Mouse (Mus musculus): ENCODE data around the gene Rhoc. TPM values are rescaled to one million over a fixed set of nuclear protein-coding genes. Genes with fewer than 3 reads are reported as not detected.
"Not testable (repeated sequence)": the region's sequence is repeated elsewhere in the genome, so short reads cannot be mapped to it uniquely, and the experiment has no call there.

The Rhoc gene
- total RNA-seq, 4 experiments from 2014 or later: 27.8 to 37.9 (median 30.3) TPM

DNA sequence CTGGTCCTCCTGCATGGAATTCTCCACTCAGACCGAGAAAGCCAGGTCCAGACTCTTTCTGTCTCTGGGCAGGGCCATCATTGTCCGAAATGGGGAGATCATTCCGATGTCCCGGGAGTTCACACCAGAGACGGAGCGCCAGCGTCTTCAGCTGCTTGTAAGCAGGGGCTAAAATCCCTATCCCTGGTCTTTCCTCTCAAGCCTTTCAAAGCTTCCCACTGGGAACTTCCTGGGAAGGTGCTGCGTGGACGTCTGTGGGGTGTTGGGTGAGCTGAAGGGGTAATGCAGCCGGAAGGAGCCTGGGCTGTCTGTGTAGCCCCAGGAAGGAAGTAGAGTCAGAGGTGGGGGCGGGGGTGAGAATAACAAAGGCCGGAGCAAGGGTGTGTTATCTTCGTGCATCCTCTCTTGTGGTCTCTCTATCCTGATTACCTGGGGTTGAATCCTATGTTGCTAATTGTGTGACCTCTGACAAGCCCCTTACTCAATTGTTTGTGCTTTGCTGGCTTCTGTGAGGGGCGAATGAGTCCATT, 4.1 kb upstream of the Rhoc start:
- no peak for DNase-seq (ENCODE audit: low spot score in 2 of 2)

DNA sequence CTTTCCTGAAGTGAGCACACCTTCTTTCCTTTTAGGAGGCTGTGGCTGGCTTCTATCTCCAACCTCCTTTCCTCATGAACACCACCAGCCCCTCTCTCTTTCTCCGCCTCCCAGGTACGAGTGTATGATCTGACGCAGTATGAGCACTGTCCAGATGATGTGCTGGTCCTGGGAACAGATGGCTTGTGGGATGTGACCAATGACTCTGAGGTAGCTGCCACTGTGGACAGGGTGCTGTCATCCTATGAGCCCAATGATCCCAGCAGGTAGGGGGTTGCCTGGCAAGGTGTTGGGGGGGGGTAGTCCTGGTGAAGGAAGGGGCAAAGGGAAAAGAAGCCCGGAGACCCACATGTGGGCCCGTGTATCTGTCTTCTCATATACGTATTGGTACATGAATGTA, 2.9 kb upstream of the Rhoc start:
- no peak for DNase-seq (ENCODE audit: low spot score in 2 of 2)

DNA sequence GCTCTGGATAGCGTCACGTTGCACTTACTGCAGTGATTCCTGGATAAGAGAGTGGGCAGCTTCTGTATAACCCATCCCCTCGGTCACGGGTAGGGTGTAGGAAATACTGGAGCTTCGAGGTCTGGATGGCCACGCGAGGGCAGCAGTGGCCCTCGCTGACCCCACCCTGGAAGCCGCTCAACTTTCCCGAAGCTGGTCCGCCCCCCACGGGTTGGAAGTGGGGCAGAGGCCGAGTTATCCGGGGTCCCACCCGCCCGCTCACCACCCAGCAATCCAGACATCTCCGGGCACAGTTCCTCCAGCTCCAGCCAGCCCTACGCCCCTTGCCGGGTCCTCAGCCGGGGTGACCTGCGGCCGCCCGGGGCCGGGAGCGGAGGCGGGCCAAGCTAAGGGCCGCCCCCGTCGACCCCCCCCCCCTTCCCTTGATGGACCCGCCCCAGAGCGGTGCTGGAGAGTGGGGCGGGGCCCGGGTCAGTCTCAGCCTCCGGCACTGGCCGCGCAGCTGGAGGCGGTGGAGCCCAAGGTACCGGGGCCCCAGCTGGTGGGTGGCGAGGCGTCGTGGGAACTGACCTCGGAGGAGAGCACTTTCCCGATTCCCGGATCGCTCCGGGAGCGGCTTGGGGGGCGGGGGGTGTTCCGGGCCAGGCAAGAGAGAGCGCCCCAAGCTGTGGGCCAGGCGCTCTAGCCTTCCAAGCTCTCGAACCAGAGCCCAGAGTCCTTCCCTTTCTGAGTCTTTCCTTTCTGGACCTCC, 561 bp downstream of the Rhoc start:
- DNase-seq (ENCODE audit: low spot score in 2 of 2): no peak

DNA sequence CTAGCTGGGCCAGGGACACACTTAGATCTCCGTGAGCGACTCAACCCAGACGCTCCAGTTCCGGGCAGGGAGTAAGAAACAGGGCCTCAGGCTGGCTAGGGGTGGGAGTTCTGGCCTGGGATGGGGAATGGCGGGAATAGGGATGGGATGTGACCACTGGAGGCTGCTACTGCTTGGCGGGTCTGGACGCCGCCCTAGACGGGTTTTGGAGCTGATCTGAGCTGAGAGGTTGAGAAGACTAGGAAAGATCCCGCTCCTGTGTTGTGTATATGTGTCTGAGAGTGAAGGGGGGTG, 1.1 kb downstream of the Rhoc start:
- DNase-seq (ENCODE audit: low spot score in 2 of 2): no peak

DNA sequence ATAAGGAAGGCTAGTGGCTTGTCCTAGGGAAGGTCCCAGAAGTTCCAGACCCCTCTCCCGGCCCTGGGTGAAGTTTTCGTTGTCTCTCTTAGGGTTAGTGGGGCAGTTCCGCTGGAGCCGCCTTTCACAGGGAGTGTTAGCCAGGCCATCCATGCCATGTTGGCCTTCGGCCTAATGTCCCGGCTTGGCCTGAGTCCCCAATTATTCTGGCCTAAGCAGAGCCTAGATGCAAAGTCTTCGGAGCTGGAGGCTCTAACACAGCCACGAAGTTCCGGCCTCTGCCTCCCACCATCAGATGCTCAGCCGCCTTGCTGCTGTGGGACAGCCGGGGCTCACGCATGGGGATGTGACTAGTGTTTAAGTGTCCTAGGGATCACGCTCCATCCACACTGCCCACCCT, 1.6 kb downstream of the Rhoc start:
- DNase-seq (ENCODE audit: low spot score in 2 of 2): no peak

DNA sequence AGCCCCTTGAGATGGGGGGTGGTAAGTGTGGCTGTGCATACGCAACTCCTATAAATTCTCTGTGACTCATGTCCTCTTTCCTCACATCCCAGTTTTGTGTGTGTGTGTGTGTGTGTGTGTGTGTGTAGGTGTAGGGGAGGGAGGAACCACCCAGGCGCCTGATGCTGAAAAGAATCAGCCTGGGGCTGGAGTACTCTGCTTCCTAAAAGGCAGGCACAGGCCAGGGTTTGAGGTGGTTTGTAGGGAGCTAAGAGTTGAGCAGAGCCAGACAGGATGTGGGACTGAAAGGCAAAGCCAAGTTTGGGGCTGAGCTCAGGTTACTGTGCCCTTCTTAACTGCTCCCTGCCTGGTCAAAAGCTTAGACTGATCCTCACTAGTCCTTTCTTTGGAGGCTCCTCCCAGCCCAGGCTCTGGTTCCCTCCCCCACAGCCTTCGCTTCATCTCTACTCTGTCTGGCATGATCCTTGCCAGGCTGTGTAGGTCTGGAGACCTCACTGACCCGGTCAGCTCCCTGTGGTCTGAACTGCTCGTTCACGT, 2.3 kb downstream of the Rhoc start:
- no peak for DNase-seq (ENCODE audit: low spot score in 2 of 2)

DNA sequence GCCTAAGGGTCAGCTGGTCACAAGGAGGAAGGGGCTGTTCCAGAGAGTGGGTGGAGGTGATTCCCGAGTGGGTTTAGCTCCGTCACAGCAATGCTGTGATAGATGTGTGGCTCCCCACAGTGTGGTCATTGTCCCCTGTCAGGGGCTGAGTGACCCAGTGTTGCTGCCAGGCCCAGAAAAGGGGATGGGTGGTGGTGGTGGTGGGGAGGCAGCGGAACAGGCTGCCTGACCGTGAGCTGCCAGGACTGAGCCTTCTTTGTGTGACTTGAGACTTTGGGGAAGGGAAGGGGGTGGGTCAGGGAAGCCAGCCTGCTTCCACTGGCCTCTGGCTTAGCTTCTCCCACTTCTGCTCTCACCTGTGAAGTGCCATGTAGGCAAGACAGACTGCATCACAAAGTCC, 2.8 kb downstream of the Rhoc start:
- DNase-seq (ENCODE audit: low spot score in 2 of 2): no peak

DNA sequence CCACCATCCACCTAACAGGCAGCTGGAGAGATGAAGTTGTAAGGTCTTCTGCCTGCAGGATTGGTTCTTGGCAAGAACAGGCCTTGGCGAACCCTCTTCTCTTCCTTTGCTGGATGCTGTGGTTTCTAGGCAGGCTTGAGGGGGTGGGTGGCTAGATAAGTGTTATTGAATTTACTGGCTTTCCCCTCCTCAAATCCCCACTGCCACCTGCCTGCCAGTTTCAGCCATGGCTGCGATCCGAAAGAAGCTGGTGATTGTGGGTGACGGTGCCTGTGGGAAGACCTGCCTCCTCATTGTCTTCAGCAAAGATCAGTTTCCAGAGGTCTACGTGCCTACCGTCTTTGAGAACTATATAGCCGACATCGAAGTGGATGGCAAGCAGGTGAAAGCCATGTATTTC, 3.5 kb downstream of the Rhoc start:
- DNase-seq (ENCODE audit: low spot score in 2 of 2): no peak

DNA sequence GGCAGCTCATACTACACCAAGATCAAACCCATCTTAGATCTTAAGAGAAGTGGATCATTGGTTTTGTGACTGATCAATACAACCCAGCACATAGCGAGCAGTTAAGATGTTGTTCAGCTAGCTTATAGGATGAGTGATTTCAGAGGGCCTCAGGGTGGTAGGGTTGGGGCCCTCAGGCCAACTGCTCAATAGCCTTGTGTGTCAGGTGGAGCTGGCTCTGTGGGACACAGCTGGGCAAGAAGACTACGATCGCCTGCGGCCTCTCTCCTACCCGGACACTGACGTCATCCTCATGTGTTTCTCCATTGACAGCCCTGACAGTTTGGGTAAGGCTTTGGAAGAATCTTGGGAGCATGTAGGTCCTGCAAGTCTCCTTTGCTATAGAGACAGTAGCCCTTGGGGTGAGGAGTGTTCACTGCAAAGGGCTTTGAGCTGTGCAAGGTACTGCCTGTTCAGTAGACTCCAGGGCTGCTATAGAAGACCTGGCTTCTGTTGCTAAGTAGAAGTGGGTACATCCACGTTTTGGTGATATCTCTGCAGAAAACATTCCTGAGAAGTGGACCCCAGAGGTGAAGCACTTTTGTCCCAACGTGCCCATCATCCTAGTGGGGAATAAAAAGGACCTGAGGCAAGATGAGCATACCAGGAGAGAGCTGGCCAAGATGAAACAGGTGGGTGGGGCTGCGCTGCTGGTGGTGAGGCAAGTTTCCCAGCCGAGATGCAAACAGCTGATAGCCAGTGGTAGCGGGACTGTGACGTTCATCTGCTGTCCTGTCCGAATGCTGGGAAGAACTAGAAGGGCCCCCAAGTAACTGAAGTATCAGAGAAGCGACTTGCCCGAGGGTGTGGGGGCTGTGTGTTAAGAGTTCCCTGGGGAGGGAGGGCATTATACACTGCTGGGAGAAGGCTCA, 4.4 kb downstream of the Rhoc start:
- no peak for DNase-seq (ENCODE audit: low spot score in 2 of 2)

DNA sequence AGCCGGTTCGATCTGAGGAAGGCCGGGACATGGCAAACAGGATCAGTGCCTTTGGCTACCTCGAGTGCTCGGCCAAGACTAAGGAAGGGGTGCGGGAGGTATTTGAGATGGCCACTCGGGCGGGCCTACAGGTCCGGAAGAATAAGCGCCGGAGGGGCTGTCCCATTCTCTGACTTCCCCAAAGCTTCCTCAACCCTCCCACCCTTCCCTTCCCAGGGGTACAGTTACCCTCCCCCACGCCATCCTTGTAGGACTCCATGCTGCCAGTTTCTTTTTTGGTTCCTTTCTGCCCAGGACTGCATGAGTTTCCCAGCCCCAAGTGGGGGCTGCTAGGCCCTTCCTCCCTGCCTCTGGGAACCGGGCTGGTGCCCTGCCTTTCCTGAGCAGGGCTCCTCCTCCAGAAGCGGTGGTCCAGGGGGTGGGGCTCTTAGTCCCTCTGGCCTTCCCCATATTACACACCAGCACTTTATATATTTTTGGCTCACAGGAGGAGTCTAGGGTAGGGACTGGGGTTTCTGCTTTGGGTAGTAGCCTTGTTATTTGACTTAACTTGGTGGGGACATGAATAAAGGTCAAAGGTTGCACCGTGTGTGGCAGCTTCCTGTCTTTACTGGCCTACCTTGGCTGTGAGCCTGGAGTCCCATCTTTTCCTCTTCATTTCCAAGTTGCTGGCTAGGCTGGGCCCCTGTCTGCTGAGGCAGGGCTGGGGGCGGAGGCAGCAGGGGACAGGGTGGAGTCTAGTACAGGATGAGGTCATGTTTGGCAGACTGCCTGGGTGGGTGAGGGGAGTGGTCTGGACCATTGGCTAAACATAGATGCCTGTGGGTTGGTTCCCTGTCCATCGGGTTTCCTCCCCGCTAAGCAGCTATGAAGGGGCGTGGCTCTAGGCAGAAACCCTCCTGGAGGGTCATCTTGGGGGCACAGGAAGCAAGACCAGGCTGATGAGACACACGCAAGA, 6.0 kb downstream of the Rhoc start:
- peak in 1 of 2 experiments; percentile 73 for DNase-seq (ENCODE audit: low spot score in 2 of 2)

DNA sequence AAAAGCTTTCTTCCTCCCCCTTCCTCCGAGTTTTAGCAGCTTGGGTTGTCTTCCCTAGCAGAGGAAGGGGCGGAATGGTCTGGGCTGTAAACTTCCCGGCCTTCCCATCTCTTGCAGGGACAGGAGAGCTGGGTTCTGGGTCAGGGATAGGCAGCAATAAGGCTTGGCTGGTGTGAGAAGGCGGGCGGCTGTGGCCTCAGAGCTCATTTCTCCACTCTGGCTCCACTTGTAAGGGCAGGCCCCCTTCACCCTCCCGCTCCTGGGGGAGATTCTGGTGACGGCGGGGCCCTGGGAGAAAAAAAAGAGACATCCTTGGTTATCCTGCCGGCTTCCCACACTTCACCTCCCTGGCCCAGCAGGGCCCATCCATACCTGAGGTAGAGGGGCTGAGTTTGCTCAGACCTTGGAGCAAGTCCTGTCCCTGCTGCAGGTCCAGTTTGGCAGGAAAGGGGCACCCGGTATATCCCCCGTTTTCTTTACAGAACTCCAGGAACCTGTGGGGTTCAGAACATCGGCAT, 6.8 kb downstream of the Rhoc start:
- DNase-seq (ENCODE audit: low spot score in 2 of 2): no peak

DNA sequence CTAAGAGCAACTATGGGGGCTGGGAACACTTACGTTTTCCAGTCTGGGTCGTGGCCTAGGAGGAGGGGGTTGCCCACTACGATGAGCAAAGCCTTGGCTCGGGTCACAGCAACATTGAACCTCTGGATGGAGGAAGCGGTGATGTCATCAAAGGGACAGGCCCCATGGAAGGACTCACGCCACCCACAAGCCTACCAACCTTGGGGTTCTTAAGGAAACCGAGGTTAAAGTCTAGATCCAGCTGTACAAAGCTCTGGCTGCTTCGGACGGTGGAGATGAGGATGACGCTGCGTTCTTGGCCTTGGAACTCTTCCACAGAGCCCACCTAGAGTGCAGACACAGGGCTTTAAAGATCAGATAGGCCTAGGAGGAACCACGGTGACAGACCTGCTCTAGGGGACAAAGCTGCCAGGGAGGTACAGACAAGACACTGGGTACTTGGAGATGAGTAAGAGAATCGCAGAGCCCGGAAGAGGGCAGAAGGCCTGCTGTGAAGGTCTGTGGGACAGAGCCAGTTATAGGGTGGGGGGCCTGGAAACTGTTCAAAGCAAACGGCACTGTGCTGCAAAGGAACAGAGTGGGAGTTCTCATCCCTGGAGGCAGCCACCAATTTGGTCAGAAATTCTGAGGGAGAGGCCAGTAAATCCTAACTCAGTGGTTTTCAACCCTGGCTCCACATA, 7.6 kb downstream of the Rhoc start:
- no peak for DNase-seq (ENCODE audit: low spot score in 2 of 2)

DNA sequence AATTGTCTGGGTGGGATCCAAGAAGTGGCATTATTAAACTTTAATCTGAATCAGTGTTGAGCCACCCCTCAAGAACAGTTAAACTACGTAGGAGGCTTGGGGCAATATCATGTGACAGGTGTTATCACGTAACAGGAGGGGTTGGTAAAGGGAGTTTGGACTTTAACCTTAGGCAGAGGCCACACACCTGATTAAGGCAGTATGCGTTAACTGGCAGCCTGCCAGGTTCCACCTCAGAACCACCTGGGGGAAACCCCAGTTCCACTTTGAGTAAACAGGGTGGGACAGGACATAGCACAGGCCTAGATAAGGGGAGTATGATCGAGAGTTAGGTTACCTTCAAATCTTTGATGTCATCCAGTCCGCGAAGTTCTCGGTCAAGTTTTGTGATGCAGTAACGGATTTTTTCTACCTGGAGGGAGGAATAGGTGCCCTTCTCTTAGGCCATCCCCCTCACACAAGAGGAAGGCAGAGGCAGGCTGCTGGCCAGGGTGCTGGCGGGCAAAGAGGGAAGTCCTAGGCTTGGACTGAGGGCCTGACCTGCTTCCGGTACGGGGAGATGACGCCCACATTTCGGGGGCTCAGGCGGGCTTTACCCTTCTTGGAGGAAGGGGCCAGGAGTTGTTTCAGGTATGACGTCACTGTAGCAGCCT, 8.4 kb downstream of the Rhoc start:
- no peak for DNase-seq (ENCODE audit: low spot score in 2 of 2)

DNA sequence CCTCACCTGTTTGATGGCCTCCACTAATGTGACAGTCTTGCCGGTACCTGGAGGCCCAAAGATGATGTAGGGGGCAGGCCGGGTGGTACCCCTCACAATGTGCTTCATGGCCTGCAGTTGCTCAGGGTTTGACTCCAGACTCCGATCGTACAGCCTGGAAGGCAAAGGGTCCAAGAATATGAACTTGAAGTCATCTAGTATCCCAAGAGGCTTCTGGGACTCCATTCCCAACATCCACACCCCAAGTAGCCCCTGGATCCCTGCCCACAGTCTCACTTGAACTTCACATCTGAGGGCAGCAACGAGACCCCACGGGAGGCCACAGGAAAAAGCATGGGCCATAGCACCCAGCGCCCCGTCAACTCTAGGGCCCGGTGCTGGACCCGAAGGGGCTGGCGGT, 12.5 kb downstream of the Rhoc start:
- no peak for DNase-seq (ENCODE audit: low spot score in 2 of 2)

DNA sequence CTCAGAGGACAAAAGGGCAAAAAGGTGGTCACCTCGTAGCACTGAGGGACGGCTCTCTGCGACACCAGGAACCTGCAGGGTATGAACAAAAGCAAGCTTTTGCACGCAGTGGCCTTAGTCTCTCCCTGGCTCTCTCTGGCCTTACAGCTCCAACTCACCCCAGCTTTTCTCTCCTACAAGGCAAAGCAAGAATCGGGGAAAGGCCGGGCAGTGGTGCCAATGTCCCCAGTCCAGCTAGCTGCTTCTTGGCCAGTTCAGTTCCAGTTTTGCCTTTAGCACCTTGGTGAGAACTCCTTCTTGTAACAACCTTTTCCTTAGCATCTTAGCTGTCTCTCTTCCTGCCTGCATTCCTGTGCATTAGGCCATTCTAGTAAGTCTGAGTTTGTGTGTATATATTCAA, 13.3 kb downstream of the Rhoc start:
- no peak for DNase-seq (ENCODE audit: low spot score in 2 of 2)

DNA sequence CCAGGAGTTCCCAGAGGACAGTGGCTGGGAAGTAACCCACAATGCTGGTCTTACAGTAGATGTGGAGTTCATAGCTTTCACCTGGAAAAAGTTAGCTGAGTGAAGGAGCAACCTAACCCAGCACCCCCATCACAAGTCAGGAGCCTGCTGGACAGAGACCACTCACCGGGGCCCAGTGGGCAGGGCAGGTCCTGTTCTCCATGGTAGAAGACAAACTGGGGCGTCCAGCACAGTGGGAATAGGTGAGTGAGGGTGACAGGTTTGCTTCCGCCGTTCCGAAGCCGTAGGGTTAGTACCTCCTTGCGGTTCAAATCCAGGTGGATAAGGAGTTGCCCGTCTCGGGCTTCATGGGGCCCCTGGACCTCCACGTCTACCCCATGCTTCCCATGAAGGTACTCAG, 16.1 kb downstream of the Rhoc start:
- no peak for DNase-seq (ENCODE audit: low spot score in 2 of 2)

DNA sequence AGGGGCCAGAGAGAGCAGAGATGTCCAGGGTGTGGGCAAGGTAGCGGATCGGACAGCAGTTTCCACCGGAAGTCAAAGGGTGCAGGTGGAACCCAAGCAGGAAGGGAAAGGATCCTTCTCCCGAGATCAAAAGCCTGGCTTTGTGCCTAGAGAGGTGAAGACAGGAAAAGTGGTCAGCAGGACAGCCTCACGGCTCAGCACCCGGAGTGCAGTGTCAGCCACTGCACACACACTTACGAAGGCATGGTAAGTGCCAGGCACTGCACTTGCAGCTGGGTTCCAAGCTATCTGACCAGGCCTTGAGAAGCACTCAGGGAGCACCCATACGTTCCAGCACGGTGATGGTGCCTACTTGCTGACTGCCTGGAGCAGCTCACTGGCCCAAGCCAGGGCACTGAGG, 17.4 kb downstream of the Rhoc start:
- DNase-seq (ENCODE audit: low spot score in 2 of 2): no peak

DNA sequence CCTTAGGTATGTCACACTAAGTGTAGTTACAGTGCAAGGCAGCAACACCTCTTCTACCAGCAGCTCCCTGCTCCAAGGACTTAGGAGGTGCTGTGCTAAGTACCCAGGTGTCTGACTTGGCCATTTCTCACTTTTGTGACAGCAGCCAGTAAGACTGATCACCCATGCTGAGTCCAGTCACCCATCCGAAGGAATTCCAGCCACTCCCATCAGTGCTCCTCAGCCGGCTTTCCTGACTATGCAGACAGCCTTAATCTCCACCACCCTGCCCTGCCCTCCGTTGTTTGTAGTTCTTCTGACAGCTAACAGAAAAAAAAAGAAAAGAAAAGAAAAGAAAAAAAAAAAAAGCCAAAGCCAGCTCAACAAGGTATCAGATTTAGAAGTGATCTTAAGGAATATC, 23.6 kb downstream of the Rhoc start:
- DNase-seq (ENCODE audit: low spot score in 2 of 2): no peak

DNA sequence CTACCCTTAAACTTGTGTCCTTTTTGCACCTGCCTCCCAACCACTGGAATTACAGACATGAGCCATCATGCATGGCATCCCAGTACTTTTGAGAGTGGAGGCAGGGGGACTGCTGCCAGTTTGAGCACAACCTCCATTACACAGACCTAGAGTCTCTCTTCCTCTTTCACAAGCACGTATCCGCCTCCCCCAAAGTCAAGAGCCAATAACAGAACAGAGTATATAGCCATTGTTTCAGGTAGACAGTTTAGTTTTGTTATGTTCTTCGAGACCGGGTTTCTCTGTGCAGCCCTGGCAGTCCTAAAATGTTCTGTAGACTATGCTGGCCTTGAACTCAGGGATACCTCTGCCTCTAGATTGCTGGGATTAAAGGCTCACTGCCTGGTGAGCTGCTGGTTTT, 24.1 kb downstream of the Rhoc start:
- DNase-seq (ENCODE audit: low spot score in 2 of 2): no peak

DNA sequence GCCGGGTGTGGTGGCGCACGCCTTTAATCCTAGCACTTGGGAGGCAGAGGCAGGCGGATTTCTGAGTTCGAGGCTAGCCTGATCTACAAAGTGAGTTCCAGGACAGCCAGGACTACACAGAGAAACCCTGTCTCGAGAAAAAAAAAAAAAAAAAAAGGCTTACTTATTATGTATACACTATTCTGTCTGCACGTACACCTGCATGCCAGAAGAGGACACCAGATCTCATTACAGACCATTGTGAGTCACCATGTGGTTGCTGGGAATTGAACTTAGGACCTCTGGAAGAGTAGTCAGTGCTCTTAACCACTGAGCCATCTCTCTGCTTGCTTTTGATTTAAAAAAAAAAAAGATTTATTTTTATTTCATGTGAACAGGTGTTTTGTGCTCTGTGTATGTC, 25.1 kb downstream of the Rhoc start:
- DNase-seq (ENCODE audit: low spot score in 2 of 2): not testable (repeated sequence)

Measured in left cerebral cortex, adult 8-10 months (tissue).